Mouse (Mus musculus) stomach, embryonic 15.5 days (tissue): ENCODE results near the gene Zfp874b. TPM values are rescaled to one million over a fixed set of nuclear protein-coding genes. Genes with fewer than 3 reads are reported as not detected.
"Not testable (repeated sequence)": the region's sequence is repeated elsewhere in the genome, so short reads cannot be mapped to it uniquely, and the experiment has no call there.

Experiments
- ATAC-seq: fragments of 200-750 bp; cut with Nextera tagmentation; 2 replicates; pipeline ENCODE4 v1.8.0; 2017; ENCODE audit warnings: low read depth, moderate number of reproducible peaks, moderate TSS enrichment; ENCODE audit not compliant: insufficient read depth, low FRiP score
- H3K27ac ChIP-seq: fragments of 300-500 bp; sonication (generic); 2 replicates; pipeline ENCODE4 v1.5.1; 2015; ENCODE audit warnings: mild to moderate bottlenecking, inconsistent platforms
- H3K27me3 ChIP-seq: fragments of 300-500 bp; sonication (generic); replicated peaks from 2 replicates; pipeline ENCODE4 v1.6.1; 2015; ENCODE audit warnings: inconsistent platforms
- H3K36me3 ChIP-seq: fragments of 300-500 bp; sonication (generic); 2 replicates; pipeline ENCODE4 v1.6.1; 2015; ENCODE audit warnings: inconsistent platforms
- H3K4me1 ChIP-seq: fragments of 300-500 bp; sonication (generic); 2 replicates; pipeline ENCODE4 v1.6.1; 2015; ENCODE audit warnings: inconsistent platforms
- H3K4me2 ChIP-seq: fragments of 300-500 bp; sonication (generic); 2 replicates; pipeline ENCODE4 v1.6.1; 2015; ENCODE audit warnings: mild to moderate bottlenecking, inconsistent platforms
- H3K4me3 ChIP-seq: fragments of 300-500 bp; sonication (generic); replicated peaks from 2 replicates; pipeline ENCODE4 v1.5.1; 2015; ENCODE audit warnings: inconsistent platforms
- H3K9ac ChIP-seq: fragments of 300-500 bp; sonication (generic); 2 replicates; pipeline ENCODE4 v1.6.1; 2015; ENCODE audit warnings: inconsistent platforms
- H3K9me3 ChIP-seq: fragments of 300-500 bp; sonication (generic); 2 replicates; pipeline ENCODE4 v1.6.1; 2016; ENCODE audit warnings: inconsistent platforms
- WGBS: fragments of 180-500 bp; shearing (Covaris S2); methylation state at CpG from one replicate; pipeline ENCODE4 v1.1.7; 2015; 5-methylcytosine and 5-hydroxymethylcytosine counted together
- polyA plus RNA-seq: library from polyadenylated mRNA; unstranded; fragments of >200 nt; fragmentation: Nextera tagmentation; extraction: Ambion mirVana; gene quantifications from 2 replicates; pipeline ENCODE4 v1.2.1, GENCODE M21; 2015

The Zfp874b gene
- 2.8 and 3.4 TPM in 2 replicates for polyA plus RNA-seq

GRCm38 (mm10) chr13:67483625-67484423 lies at the start of gene Zfp874b:
Gene Zfp874b, minus strand, starts transcription at chr13:67484258.
- Histone ChIP-seq H3K4me2 (peak within 1 kb of the TSS; percentile 53), H3K27ac (peak within 1 kb of the TSS; percentile 6; the same call in 1 of the 2 replicates), H3K9ac (peak within 1 kb of the TSS; percentile 43), H3K27me3 (no peaks in the 10 kb centered on the region), H3K4me3 (peak within 1 kb of the TSS; percentile 66), H3K9me3 (no peaks in the 10 kb centered on the region), H3K36me3 (no peaks in the 10 kb centered on the region), H3K4me1 (no peaks in the 10 kb centered on the region)
- WGBS, result 4% methylated on average over 20 of the region's 20 CpGs
- peak; percentile 93 for ATAC-seq

- Histone ChIP-seq H3K27me3 (no peaks in the 10 kb centered on the region), H3K36me3 (no peaks in the 10 kb centered on the region), H3K9ac (no peak overlapping the region), H3K4me2 (no peak overlapping the region), H3K9me3 (no peaks in the 10 kb centered on the region), H3K4me1 (peaks cover 5% of the 10 kb centered on the region), H3K27ac (no peak overlapping the region), H3K4me3 (no peak overlapping the region)
- ATAC-seq, result no peak
- 84% methylated on average over 3 of the region's 3 CpGs for WGBS
Measured at GRCm38 (mm10) chr13:67527049-67527730, 43.1 kb upstream of the Zfp874b start.

- 0% methylated on average over 27 of the region's 27 CpGs for WGBS
- Histone ChIP-seq H3K9ac (peak within 1 kb of the TSS; percentile 80), H3K9me3 (no peaks in the 10 kb centered on the region), H3K4me3 (peak within 1 kb of the TSS; percentile 90), H3K27ac (peak within 1 kb of the TSS; percentile 77), H3K4me1 (peaks cover 5% of the 10 kb centered on the region), H3K4me2 (peak within 1 kb of the TSS; percentile 80), H3K36me3 (no peaks in the 10 kb centered on the region), H3K27me3 (no peaks in the 10 kb centered on the region)
- ATAC-seq, result peak; percentile 99
Measured at GRCm38 (mm10) chr13:67525753-67526410, 41.8 kb upstream of the Zfp874b start, which contains the start of the genes Gm26965 and Zfp87. Gene Gm26965, minus strand, starts transcription at chr13:67526151. Gene Zfp87, minus strand, starts transcription at chr13:67526177.

GRCm38 (mm10) chr13:67500908-67501307 lies 16.9 kb upstream of the Zfp874b start:
- Histone ChIP-seq H3K27ac (no peak overlapping the region), H3K4me1 (peaks cover 6% of the 10 kb centered on the region; the same call in 1 of the 2 replicates), H3K9me3 (no peaks in the 10 kb centered on the region), H3K4me2 (no peak overlapping the region), H3K36me3 (no peaks in the 10 kb centered on the region; the same call in 1 of the 2 replicates), H3K4me3 (0 out of 2 replicates have a peak overlapping the region, but pooled peaks have one; percentile 88), H3K9ac (no peak overlapping the region), H3K27me3 (no peaks in the 10 kb centered on the region)
- no peak for ATAC-seq
- 86% methylated on average over 1 of the region's 1 CpGs for WGBS

- peaks cover 1% of the 10 kb centered on the region for H3K36me3 ChIP-seq
- peak within 1 kb of the TSS; percentile 88 for H3K4me3 ChIP-seq
- 0 out of 2 replicates have a peak within 1 kb of the TSS, but pooled peaks have one; percentile 55 for H3K27ac ChIP-seq
- ATAC-seq, result peak; percentile 95
- WGBS, result under 1% methylated on average over 22 of the region's 22 CpGs
- H3K4me1 ChIP-seq, result peaks cover 6% of the 10 kb centered on the region; the same call in 1 of the 2 replicates
- H3K27me3 ChIP-seq, result no peaks in the 10 kb centered on the region
- no peaks in the 10 kb centered on the region for H3K9me3 ChIP-seq
- peak within 1 kb of the TSS; percentile 76 for H3K9ac ChIP-seq
- H3K4me2 ChIP-seq, result peak within 1 kb of the TSS; percentile 78
Measured at GRCm38 (mm10) chr13:67500084-67500719, 16.1 kb upstream of the Zfp874b start, which contains the start of gene Zfp58. Gene Zfp58, minus strand, starts transcription at chr13:67500555.

GRCm38 (mm10) chr13:67495631-67496030 lies 11.6 kb upstream of the Zfp874b start:
- Histone ChIP-seq H3K36me3 (peaks cover 34% of the 10 kb centered on the region), H3K27me3 (no peaks in the 10 kb centered on the region), H3K4me1 (peaks cover 6% of the 10 kb centered on the region; the same call in 1 of the 2 replicates), H3K4me3 (no peak overlapping the region), H3K27ac (no peak overlapping the region), H3K9ac (no peak overlapping the region), H3K9me3 (peaks cover 4% of the 10 kb centered on the region), H3K4me2 (no peak overlapping the region)
- ATAC-seq, result no peak
- 96% methylated on average over 1 of the region's 1 CpGs for WGBS

GRCm38 (mm10) chr13:67484424-67484811 lies 360 bp upstream of the Zfp874b start:
- Histone ChIP-seq H3K9me3 (no peaks in the 10 kb centered on the region), H3K27me3 (no peaks in the 10 kb centered on the region), H3K4me1 (no peaks in the 10 kb centered on the region), H3K4me2 (peak overlapping the region; percentile 53), H3K9ac (no peak overlapping the region), H3K27ac (no peak overlapping the region), H3K36me3 (peaks cover 3% of the 10 kb centered on the region; the same call in 1 of the 2 replicates), H3K4me3 (peak overlapping the region; percentile 66)
- ATAC-seq, result peak; percentile 41; the same call in 1 of the 2 replicates
- 38% methylated on average over 8 of the region's 8 CpGs for WGBS

GRCm38 (mm10) chr13:67481528-67481927 lies 2.5 kb downstream of the Zfp874b start:
- Histone ChIP-seq H3K27me3 (no peaks in the 10 kb centered on the region), H3K4me3 (no peak overlapping the region), H3K4me1 (no peaks in the 10 kb centered on the region), H3K36me3 (no peaks in the 10 kb centered on the region), H3K9me3 (no peaks in the 10 kb centered on the region), H3K27ac (no peak overlapping the region), H3K9ac (no peak overlapping the region), H3K4me2 (no peak overlapping the region)
- ATAC-seq, result no peak
- 51% methylated on average over 4 of the region's 4 CpGs for WGBS

- Histone ChIP-seq H3K4me3 (no peak overlapping the region), H3K9ac (no peak overlapping the region), H3K4me1 (no peaks in the 10 kb centered on the region), H3K36me3 (peaks cover 13% of the 10 kb centered on the region; the same call in 1 of the 2 replicates), H3K27me3 (no peaks in the 10 kb centered on the region), H3K9me3 (no peaks in the 10 kb centered on the region), H3K4me2 (no peak overlapping the region), H3K27ac (no peak overlapping the region)
- WGBS, result 86% methylated on average over 3 of the region's 3 CpGs
- no peak for ATAC-seq
Measured at GRCm38 (mm10) chr13:67469274-67469673, 14.8 kb downstream of the Zfp874b start.

- H3K9me3 ChIP-seq, H3K4me2 ChIP-seq, H3K9ac ChIP-seq, H3K4me1 ChIP-seq, H3K4me3 ChIP-seq, H3K27ac ChIP-seq, ATAC-seq, H3K36me3 ChIP-seq, H3K27me3 ChIP-seq: not testable (repeated sequence)
- WGBS, result 82% methylated on average over 3 of the region's 5 CpGs
Measured at GRCm38 (mm10) chr13:67463506-67464185, 20.4 kb downstream of the Zfp874b start.

GRCm38 (mm10) chr13:67452021-67452309 lies 32.1 kb downstream of the Zfp874b start:
- peak overlapping the region; percentile 57 for H3K4me3 ChIP-seq
- H3K9ac ChIP-seq, result 0 out of 2 replicates have a peak overlapping the region, but pooled peaks have one; percentile 4
- H3K4me2 ChIP-seq, result peak overlapping the region; percentile 69
- ATAC-seq, result 0 out of 2 replicates have a peak, but pooled peaks have one; percentile 13
- peak overlapping the region; percentile 8; the same call in 1 of the 2 replicates for H3K27ac ChIP-seq
- peaks cover 2% of the 10 kb centered on the region; the same call in 1 of the 2 replicates for H3K36me3 ChIP-seq
- 8% methylated on average over 3 of the region's 3 CpGs for WGBS
- peaks cover 4% of the 10 kb centered on the region; the same call in 1 of the 2 replicates for H3K4me1 ChIP-seq
- no peaks in the 10 kb centered on the region for H3K27me3 ChIP-seq
- no peaks in the 10 kb centered on the region for H3K9me3 ChIP-seq
